Mouse (Mus musculus) frontal cortex, postnatal 10 days (tissue): ENCODE results near the gene Aqp12.
A peak's percentile ranks its signal among the peaks of the same experiment; 100 is the strongest.

ENCODE experiments used
- DNase-seq, 2 experiments: peaks; one replicate each; pipeline ENCODE4 v3.0.0; 2022; ENCODE audit warnings: low spot score in 2 of 2, mixed read lengths in 1 of 2

The Aqp12 gene

GRCm38 (mm10) chr1:93014460-93014859 lies 8.3 kb downstream of the Aqp12 start:
- peak; percentile 60 to 71 for DNase-seq

- DNase-seq = no peak
Measured at GRCm38 (mm10) chr1:93015136-93015535, 9.0 kb downstream of the Aqp12 start.

- DNase-seq = no peak
Measured at GRCm38 (mm10) chr1:93018716-93019115, 12.6 kb downstream of the Aqp12 start.

GRCm38 (mm10) chr1:93020602-93021001 lies 14.5 kb downstream of the Aqp12 start:
- no peak for DNase-seq

GRCm38 (mm10) chr1:93026600-93026999 lies 20.5 kb downstream of the Aqp12 start:
- no peak for DNase-seq

GRCm38 (mm10) chr1:93029387-93029786 lies 23.3 kb downstream of the Aqp12 start:
- no peak for DNase-seq

- DNase-seq = no peak
Measured at GRCm38 (mm10) chr1:93030060-93030459, 23.9 kb downstream of the Aqp12 start.

- no peak for DNase-seq
Measured at GRCm38 (mm10) chr1:93031199-93031598, 25.1 kb downstream of the Aqp12 start.

GRCm38 (mm10) chr1:93033989-93034388 lies 27.9 kb downstream of the Aqp12 start:
- DNase-seq = no peak

GRCm38 (mm10) chr1:93035981-93036380 lies 29.8 kb downstream of the Aqp12 start:
- no peak for DNase-seq

- DNase-seq = no peak
Measured at GRCm38 (mm10) chr1:93046153-93046789, 40.1 kb downstream of the Aqp12 start.

- no peak for DNase-seq
Measured at GRCm38 (mm10) chr1:93050071-93050470, 43.9 kb downstream of the Aqp12 start.

GRCm38 (mm10) chr1:93051124-93051833 lies 45.1 kb downstream of the Aqp12 start:
- DNase-seq = no peak
